Mouse (Mus musculus) retina, postnatal 7 days (tissue): ENCODE data around the gene Syne1.

Source experiments
- DNase-seq: peaks from one replicate; pipeline ENCODE4 v3.0.0-alpha.2; 2012; ENCODE audit warnings: low read depth, low spot score

Syne1 gene

DNA sequence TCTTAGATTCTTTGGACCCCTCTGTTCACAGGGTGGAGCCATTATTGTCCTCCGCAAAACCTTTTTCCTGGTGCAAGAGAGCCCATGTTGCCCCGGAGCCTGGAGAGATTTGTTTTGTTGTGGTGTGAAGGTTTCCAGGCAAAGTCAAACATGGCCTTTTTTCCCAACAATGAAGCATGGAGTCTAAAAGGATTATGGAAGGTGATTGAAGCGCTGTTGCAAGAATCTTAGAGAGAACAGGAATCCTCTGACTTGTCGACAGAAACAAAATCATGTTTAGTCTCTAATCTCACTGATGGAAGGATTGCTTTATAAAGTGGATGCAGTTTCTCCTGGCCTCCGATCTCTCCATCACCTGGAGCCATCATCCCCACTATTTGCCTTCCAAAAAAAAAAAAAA is at the start of gene Syne1:
Syne1 (minus strand) TSS at position 101 of the 400 bp plus-strand sequence.
- DNase-seq = no peak

DNA sequence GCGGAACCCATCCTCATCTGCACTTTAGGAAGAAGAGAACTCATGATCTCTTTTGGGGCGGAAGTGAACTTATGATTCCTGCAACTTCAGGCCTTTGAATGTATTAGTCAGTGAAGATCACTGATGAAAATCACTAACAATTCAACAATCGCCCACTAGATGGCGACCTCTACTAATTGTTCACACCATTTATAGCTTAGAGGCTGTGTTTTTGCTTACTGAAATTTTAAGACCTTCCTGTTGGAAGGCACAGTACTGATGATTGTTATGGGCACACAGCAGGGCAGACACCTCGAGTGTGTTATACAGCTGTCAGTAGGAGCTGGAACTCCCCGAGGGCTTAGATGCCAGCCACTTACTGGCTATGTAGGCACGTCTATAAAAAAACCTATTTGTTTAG is 48.8 kb upstream of the Syne1 start:
- peak; percentile 64 for DNase-seq

DNA sequence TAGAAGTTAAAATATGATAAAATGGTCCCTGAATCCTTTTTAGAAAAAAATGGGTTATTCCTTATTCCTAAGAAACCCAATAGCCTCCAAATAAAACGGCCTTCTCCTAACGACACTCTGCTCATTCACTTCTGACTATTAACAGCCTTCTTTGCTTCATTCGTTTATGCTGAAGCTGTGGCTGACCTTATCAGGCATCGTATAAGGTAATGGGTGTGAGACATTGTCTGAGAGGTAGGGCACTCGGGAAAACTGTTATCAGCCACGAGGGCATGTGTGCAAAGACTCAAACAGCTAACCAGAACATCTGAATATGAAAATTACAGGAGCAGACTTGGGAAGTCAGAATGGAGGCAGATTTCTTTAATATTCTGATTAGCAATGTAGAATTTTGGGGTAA is 45.3 kb upstream of the Syne1 start:
- DNase-seq = no peak

DNA sequence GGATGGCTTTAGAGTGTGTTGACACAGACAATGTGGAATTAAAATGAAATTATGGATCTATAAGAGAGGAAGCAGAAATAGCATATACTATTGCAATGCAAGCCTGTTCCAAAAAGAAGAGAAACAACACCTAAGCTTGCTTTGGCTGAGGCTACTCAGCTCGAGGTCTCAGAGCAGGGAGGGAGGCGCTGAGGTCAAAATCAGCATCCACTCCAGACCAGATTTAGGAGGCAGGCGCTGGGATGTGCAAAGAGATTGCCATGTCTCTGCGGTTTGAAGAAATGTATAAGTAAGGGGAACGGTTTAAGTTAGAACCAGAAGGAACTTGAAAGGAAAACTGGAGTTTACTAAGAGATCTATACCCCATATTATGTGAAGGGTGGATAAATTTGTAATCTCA is 43.2 kb upstream of the Syne1 start:
- DNase-seq = no peak

DNA sequence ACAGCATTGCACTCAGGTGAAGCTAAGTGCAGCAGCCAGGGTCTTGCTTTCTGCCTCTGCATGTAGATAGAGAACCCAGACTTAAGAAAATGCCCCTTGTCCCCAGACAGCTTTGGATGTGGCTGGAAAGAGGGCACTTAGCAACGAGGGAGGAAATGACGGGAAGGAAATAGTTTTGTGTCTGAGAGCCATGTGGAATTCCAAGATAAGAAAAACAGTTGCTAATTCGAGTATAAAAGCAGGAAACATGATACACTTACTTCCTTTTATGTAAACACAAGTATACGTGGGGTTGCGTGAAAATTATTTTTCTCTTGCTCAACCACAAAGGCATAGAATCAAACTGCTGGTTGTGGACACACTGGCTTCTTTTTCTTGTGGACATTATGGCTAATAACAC is 42.2 kb upstream of the Syne1 start, which contains the start of gene Myct1:
Myct1 (plus strand) TSS at position 312 of the 400 bp plus-strand sequence.
- DNase-seq = no peak

DNA sequence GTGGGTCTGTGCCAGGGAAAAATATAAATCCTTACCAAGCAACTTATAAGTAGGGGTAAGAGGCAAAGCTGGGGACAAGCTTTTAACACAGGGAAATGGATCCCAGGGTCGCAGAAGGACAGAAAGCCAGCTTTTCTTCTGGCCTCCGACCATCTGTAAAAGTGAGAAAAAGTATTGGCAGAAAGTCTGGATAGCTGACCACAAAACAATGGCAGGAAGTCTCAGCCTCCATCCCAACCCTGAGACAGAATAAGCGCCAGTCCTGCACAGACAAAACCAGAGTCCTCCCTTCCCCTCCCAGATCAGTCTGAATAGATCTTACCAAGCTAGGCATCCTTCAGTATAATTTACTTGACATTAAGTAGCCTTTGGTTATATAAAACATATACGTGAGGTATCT is 40.7 kb upstream of the Syne1 start:
- DNase-seq = no peak

DNA sequence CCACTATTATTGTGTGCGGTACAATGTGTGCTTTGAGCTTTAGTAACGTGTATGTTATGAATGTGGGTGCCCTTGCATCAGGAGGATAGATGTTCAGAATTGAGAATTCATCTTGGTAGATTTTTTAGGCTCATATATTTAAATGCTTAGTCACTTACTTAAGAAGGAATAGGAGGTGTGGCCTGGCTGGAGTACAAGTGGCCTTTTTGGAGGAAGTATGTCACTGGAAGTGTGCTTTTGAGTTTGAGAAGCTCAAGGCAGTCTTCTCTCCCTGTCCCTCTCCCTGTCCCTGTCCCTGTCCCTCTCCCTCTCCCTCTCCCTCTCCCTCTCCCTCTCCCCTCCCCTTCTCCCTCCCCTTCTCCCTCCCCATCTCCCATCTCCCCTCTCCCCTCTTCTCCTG is 39.8 kb upstream of the Syne1 start:
- no peak for DNase-seq

DNA sequence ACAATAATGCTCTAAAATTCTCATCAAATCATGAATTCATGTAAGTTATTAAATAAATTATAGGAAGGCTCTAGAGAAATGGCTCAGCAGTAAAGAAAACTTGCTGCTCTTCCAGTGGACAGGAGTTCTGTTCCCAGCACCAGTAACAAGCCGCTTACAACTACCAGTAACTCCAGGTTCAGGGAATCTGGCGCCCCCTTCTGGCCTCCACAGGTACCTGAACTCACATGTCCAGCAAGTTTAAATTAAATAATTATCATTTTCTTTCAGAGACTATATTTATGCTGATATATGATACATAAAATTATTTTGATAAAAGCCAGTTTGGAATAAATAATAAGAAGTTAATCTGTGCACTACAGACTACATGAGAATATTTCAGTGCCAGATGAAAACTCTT is 22.0 kb upstream of the Syne1 start:
- no peak for DNase-seq

DNA sequence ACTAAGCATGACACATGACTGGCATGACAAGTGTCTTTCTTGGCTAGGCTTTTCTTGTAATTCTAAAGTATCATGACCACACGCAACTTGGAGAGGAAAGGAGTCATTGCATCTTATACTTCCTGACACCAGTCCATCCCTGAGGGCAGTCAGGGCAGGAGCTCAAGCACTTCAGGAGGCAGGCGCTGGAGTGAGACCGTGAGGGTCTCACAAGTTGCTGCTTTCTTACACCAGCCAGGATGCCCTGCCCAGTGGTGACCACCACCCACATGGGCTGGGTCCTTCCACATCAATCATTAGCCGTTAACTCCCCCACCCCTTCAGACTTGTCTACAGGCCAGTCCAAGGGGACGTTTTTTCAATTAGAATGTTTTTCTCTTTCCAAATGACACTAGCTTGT is 20.1 kb upstream of the Syne1 start:
- DNase-seq = no peak

DNA sequence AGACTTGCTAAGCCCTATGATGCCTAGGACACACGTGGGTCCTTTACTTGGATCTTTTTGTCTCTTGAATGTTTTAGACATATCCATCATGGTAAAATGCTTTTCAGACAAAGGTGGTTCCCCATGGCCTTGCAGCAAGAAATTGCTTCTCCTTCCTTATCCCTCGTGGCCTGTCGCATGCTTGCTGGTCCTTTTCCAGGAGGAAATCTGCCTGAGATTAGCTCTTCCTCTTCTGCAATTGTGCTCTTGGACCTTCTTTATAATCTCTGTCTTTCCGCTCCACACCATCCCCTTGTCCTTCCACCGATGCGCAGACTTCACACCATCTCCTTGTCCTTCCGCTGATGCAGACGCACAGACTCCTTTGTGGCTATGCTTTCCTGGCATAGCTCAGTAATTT is 18.8 kb upstream of the Syne1 start:
- no peak for DNase-seq

DNA sequence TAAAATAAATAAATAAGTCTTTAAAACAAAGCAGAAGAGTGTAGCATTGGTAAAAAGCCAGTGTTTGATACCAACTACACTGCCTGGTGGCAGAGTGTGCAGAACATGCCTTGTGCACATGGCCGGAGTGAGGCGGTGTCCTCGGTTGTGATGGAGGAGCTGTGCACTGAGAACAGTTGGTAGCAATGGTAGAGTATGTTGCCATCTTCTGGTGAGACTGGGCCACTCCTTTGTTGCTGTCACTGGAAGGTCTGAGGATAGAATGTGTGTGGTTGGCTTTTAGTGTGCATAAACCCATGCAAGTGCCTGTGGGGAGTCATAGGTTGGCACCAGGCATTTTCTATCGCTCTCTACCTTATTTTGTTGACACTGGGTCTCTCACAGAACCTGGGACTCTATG is 17.7 kb upstream of the Syne1 start:
- DNase-seq = no peak

DNA sequence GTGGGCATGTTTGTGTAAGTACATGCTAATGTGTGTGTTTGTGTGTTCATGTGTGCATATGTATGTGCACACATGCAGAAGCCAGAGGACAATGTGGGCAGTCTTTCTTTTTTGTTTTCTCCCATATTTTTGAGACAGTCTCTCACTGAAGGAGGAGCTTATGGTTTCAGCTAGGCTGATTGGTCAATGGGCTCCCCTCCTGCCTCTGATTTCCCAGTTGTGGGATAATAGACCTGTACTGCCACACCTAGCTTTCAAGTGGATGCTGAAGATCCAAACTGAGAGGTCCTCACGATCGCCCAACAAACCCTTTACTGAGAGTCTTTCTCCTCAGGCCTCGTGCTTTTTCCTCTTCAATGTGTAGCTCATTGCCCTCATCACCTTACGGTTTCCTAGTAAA is 10.4 kb upstream of the Syne1 start:
- no peak for DNase-seq

DNA sequence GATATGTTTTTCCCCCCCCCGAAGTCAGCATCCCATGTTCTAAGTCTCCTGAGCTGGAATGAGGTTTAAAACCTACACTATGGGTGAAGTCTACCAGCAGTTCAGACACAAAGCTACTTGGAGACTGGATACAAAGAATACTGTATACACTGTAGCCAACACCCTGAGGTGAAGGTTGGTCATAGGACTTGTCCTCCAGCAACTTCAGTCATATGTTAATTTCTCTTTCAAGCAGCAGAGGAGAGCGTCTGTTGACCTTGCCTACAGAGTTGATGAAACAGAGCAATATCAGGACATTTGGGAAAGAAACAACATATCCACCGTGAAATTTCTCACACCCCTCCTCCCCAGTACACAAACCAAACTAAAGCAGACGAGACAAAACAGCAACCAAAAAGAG is 9.2 kb upstream of the Syne1 start:
- DNase-seq = no peak

DNA sequence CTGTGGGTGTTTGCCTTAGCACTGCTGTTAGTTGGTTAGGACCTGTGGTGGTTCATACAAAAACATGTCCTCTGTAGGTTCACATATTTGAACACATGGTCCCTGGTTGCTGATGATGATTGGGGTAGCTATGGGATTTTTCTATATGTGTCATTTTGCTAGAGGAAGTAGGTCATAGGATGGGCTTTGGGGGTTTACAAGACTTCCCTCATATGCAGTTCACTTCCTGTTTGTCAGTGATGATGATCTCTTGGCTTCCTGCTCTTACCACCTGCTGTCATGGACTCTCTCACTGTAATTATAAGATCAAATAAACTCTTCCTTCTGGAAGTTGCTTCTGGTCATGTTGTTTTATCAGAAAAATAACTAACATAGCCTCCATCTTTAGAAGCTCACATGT is 7.5 kb upstream of the Syne1 start:
- DNase-seq = no peak

DNA sequence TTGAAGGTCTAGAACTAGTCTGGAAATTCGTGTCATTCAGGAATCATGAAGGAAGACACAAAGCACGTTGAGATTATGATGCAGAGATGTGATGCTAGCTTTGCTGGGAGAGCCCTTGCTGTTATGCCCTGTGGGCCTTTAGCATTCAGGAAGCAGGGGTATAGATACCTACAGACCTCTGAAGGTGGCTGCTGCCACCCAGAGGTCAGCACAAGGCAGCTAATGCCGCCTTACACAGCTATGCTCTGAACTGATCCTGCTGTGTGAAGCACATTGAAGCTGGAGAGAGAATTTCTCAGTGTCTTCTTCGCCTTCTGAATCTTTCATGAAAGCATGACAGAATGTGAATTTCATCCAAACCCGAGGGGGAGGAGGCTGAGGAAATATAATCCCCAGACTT is 3.7 kb upstream of the Syne1 start:
- no peak for DNase-seq

DNA sequence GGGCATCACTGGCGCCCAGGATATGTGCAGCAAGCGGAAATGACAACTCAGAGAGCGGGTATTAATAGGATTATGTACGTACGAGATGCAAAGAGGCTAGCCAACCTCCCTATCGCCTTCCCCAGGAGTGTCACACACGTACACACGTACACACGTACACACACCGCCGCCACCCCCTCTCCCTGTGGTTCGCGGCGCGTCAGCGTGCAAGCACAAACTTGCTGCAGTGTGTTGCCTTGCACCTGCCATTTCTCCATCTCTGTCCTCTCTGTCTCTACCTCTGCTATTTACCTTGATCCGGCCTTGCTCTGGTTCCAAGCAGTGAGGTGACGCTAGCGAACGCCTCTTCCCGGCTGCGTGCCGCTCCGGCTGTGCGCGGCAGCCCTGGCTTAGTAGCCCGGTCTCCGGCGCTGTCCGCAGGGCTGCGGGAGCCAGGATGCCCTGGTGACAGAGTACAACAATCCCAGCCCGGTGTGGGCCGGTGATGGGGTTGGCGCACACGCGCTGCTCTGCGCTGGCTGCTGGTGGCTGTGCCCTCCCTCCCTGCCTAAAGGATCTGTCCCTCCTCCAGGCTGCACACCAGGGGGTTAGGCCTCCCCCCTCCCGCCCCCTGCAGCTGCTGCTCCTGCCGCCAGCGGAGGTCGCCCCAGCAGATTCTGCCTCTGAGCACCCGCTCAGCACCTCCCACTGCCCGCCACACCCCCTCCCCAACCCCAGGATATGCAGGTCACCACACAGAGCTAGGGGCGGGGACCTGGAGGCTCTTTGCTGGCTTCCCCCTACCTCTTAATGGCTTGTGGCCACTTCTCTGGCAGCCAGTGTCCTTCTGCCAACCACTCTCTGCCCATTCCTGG is 887 bp downstream of the Syne1 start:
- DNase-seq = peak; percentile 38

DNA sequence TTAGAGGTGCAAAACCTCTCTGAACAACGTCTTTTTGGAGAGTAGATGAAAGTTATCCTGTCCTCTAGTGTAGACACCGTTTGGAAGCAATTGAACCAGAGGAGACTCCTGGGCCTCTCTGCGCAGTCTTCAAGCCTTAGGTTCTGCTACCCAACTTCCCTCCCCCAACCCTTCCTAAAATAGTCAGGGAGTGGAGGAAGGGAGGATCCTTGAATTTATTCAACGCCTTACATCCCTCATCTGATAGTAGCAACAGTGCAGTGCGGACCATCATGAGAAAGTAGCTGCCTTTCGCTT is 1.5 kb downstream of the Syne1 start:
- DNase-seq = no peak

DNA sequence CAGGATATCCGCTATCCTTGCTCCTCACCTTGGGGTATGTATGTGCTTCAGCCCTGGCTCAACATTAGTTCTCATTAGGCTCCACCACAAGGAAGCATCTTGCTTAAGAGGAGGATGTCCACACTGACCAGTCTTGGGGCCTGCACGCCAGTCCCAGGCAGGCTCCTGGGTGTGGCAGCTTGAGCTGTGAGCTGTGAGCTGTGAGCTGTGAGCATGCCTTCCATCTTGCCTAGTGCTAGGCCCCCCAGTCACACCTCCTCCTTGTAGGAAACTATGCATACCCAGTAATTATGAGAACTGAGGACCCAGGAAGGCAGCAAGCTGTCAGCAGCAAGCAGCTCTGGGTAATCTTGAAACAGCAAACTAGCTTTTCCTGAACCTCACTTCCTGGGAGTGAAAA is 2.6 kb downstream of the Syne1 start:
- no peak for DNase-seq

DNA sequence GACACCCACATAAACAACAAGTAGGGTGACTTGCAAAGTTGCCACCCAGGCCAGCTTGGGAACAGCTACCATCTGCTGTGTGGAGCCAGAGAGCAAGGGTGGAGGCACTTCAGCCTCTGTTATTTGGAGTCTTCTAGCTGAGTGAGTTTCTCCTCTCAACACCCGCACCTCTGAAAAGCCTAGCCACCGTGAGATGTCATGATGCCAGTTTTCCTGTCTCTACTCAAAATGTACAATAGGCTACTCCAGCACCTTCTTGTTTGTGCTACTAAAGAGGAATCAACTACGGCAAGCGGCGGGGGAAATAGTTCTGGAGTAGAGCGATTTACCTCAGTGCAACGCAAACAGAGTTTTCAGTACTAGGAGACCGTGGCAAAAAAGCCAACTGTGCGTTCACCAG is 3.5 kb downstream of the Syne1 start:
- no peak for DNase-seq

DNA sequence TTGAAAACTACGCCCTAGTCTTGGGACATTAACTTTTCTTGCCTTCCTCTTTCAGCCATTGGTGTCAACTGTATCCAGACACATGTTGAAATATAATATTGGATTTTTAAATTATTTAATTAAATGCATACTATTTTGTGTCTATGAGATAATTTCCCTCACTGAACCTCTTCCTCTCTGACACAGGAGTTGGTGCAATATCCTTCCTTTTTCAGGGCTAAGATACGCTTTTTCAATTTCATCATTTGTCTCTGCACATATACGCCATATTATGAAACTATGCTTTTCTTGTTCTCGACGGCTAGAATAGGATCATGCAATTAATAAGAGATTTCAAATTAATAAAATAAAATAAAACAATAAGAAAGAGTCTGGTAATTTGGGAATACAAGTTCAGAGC is 4.9 kb downstream of the Syne1 start:
- DNase-seq = no peak

DNA sequence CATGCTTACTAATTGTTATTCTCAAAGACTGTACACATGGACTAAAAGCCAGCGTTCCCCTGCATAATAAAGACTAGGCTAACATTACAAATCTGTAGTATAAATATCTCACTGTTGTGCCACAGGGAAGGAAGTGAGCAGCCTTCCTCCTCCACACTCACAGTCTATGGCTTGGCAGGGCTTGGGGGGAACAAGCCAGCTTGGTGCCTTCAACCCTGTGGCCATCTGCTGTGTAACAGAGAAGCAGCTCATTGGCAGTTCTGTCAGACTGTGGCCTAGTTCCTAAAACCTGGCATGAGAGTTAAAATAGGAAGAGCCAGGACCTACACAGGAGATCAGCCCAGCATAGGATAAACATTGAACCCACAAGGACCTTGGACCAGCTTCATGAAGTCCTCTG is 23.0 kb downstream of the Syne1 start:
- no peak for DNase-seq

DNA sequence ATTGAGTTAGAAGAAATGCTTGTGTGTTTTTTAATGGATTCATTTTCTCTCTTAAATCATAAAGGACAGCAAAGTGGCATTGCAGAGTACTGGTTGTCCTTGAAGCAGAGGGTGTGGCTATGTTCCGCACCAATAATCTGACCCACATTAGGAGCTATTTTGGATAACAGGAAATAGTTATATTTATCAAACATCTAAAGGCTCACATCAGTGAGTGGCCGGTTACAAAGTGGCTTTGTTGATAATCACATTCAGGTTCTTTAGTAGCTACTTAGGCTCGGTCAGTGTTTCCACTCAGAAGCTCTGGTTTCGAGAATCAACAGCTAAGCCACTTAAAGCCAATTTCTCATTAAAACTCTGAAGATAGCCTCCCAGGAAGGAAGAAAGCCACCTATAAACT is 23.6 kb downstream of the Syne1 start:
- DNase-seq = no peak

DNA sequence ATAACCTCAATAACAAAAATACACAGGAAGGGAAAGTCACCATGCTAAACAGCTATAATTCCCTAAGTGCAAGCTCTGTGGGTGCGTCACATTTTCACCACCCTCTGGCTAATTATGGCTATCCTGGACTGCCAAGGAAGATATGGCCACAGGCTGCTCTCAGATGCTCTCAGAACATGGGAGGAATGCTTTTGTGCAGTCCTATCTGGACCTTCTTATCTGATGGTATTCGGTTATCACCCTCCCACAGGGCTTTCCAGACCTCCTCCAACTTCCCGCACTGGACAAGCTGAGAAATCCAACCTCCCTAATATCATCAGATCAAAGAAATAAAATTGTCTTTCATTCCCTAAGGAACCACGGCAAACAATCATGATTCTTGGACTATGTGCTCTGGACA is 28.4 kb downstream of the Syne1 start:
- DNase-seq = no peak

DNA sequence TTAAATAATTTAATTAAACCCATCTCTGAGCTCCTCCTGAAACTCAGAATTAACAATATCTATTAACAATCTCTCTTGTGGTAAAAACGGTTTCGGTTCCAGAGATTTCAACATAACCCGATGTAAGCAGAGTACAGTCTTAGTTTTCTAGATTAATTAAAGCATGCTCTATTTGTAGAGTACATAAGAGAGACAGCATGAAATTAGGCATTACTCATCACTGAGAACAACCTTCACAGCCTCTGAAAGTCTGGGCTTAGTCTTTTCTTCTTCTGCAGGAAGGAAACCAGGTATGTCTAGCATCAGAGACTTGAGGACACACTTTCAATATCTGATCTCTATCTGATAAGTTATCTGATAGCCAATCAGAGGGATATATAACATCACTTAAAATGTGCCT is 29.0 kb downstream of the Syne1 start:
- DNase-seq = no peak
